Mouse (Mus musculus) left cerebral cortex, adult 18-20 months (tissue): ENCODE data around the gene Brix1. TPM values are rescaled to one million over a fixed set of nuclear protein-coding genes. Genes with fewer than 3 reads are reported as not detected.
A peak's percentile ranks its signal among the peaks of the same experiment; 100 is the strongest.

Experiments used
- DNase-seq, 2 experiments: peaks; one replicate each; pipeline ENCODE4 v3.0.0; 2021 to 2022; ENCODE audit warnings: low spot score in 2 of 2, mixed read lengths in 1 of 2
- total RNA-seq, 2 experiments: library from RNA; stranded (reverse); gene quantifications; 2 replicates each; pipeline ENCODE4 v1.2.3; 2021

The Brix1 gene
- total RNA-seq, 2 experiments from 2014 or later, result 21.8 to 25.1 TPM

GRCm38 (mm10) chr15:10463555-10463954, 22.2 kb downstream of the Brix1 start:
- DNase-seq, result peak; percentile 29 to 45

GRCm38 (mm10) chr15:10460986-10461385, 24.8 kb downstream of the Brix1 start:
- DNase-seq, result peak in 1 of 2 experiments; percentile 53

- no peak for DNase-seq
Measured at GRCm38 (mm10) chr15:10447102-10447501, 38.6 kb downstream of the Brix1 start.

- DNase-seq, result no peak
Measured at GRCm38 (mm10) chr15:10442275-10442674, 43.5 kb downstream of the Brix1 start.

GRCm38 (mm10) chr15:10441493-10441892, 44.3 kb downstream of the Brix1 start:
- DNase-seq, result no peak

DNA sequence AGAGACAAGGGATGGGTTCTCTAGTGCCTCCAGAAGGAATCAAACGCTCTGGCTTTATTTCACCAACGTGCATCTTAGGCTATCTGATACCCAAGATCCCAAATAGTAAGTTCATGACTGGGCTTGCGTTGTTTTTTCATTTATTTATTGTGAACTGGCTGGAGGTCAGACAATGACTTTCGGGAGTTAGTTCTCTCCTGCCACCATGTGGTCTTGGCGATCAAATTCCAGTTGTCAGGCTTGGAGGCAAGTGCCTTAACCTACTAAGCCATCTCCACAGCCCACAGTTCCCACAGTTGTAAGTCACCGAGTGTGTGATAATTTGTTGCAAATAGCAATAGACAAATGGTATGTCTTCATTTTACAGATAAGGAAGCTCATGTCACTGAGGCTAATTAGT, 45.8 kb downstream of the Brix1 start:
- no peak for DNase-seq

DNA sequence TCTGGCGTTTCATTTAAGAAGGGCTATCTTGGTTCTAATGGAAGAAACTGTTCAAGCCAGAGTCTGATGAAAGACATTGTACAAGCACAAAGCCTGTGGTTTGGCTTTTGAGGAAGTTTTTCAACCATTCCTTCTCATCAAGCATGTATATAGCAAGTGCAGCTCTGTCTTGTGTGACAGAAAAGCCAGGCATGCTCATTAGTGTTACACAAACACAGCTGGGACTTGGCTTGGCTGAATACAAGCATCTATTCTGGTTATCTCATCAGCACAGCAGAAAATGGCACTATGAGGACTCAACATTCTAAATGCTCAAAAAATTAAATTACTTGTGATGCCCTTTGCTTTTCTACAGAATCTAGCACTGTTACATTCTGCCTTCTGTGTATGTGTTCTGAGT, 48.9 kb downstream of the Brix1 start:
- no peak for DNase-seq

- DNase-seq, result peak in 1 of 2 experiments; percentile 27
Measured at GRCm38 (mm10) chr15:10426545-10427266, 59.0 kb downstream of the Brix1 start.

- no peak for DNase-seq
Measured at GRCm38 (mm10) chr15:10426124-10426523, 59.6 kb downstream of the Brix1 start.

Other genes starting within 250 kb of the Brix1 start
- gene Gm21973, start 160.6 kb downstream of the Brix1 start, total RNA-seq, result not detected
- gene Agxt2, start 127.4 kb downstream of the Brix1 start, total RNA-seq, result not detected
- gene Dnajc21, start 15.4 kb downstream of the Brix1 start, total RNA-seq, result 10 to 100 TPM; 32.2 to 34.7 TPM
- 10 to 100 TPM; 16.6 to 21.4 TPM for gene Rad1, start 71 bp upstream of the Brix1 start, total RNA-seq
- not detected for gene Ttc23l, start 72.7 kb upstream of the Brix1 start, total RNA-seq
- 10 to 100 TPM in 1 of 2 experiments, 1 to 10 TPM in 1; 7.3 to 11.1 TPM for gene Rai14, start 228.7 kb upstream of the Brix1 start, total RNA-seq